Mouse (Mus musculus) CH12.LX (cell line): ENCODE measurements at regions not wholly inside any gene's neighbourhood (a gene's known extent, or its start where the extent isn't known, plus 50 kb on each side); places are given as distances from the start of the nearest gene placed in this dataset.
A peak's percentile ranks its signal among the peaks of the same experiment; 100 is the strongest.

ENCODE experiments used
- DNase-seq: peaks from one replicate; pipeline ENCODE4 v3.0.0-alpha.2; 2013; ENCODE audit errors: extremely low read depth
- H3K27ac ChIP-seq: 2 replicates; pipeline ENCODE4 v1.5.1; 2012; ENCODE audit warnings: low read depth, mild to moderate bottlenecking, control low read depth, moderate library complexity; ENCODE audit not compliant: insufficient read depth
- H3K27me3 ChIP-seq: replicated peaks from 2 replicates; pipeline ENCODE3; 2012; ENCODE audit warnings: inconsistent platforms
- H3K36me3 ChIP-seq, 2 experiments: replicated peaks in 1 of 2; 2 replicates each; pipeline versions ENCODE3 to v1.6.1; 2012; ENCODE audit warnings: inconsistent platforms in 1 of 2, low read length in 1 of 2, mild to moderate bottlenecking in 1 of 2, mixed read lengths in 1 of 2, moderate library complexity in 1 of 2; ENCODE audit not compliant: control insufficient read depth in 1 of 2, insufficient read depth in 1 of 2
- H3K4me1 ChIP-seq, 2 experiments: 2 replicates each; pipeline ENCODE4 v1.6.1; 2012; ENCODE audit warnings: inconsistent platforms in 1 of 2, moderate library complexity in 1 of 2; ENCODE audit not compliant: insufficient read depth in 2 of 2, control insufficient read depth in 1 of 2
- H3K4me2 ChIP-seq: 2 replicates; pipeline ENCODE4 v1.6.1; 2012; ENCODE audit warnings: low read depth, mild to moderate bottlenecking, control low read depth; ENCODE audit not compliant: poor library complexity, insufficient read depth, severe bottlenecking
- H3K4me3 ChIP-seq, 3 experiments: fragments of 150-350 bp in 1 of 3; sonication (generic) in 1 of 3; replicated peaks in 1 of 3; 2 replicates each; pipeline versions ENCODE3 to v1.5.1; 2011 to 2012; ENCODE audit warnings: low read depth in 2 of 3, low read length in 2 of 3, mild to moderate bottlenecking in 2 of 3, moderate library complexity in 2 of 3, control low read depth in 1 of 3, improper control_type of control experiment in 1 of 3, inconsistent platforms in 1 of 3, mixed read lengths in 1 of 3; ENCODE audit not compliant: poor library complexity in 1 of 3
- H3K79me2 ChIP-seq: replicated peaks from 2 replicates; pipeline ENCODE4 v1.6.1; 2012; ENCODE audit warnings: mild to moderate bottlenecking, moderate library complexity; ENCODE audit not compliant: control insufficient read depth, poor library complexity, insufficient read depth, severe bottlenecking; ENCODE audit errors: extremely low read depth
- H3K9ac ChIP-seq: 2 replicates; pipeline ENCODE4 v1.6.1; 2012; ENCODE audit warnings: low read depth, mild to moderate bottlenecking, control low read depth, moderate library complexity; ENCODE audit not compliant: insufficient read depth
- H3K9me3 ChIP-seq: replicated peaks from 2 replicates; pipeline ENCODE3; 2012; ENCODE audit warnings: low read length, inconsistent platforms, mixed read lengths
- BHLHE40 ChIP-seq: IDR thresholded peaks from 2 replicates; pipeline ENCODE4 v1.6.1; 2011; ENCODE audit warnings: mild to moderate bottlenecking, low read depth, low read length, improper control_type of control experiment
- CHD1 ChIP-seq: IDR thresholded peaks from 2 replicates; pipeline ENCODE4 v1.6.1; 2012; ENCODE audit warnings: low read depth, low read length, improper control_type of control experiment, inconsistent platforms
- CHD2 ChIP-seq: IDR thresholded peaks from 2 replicates; pipeline ENCODE4 v1.6.1; 2011; ENCODE audit warnings: low read length, improper control_type of control experiment
- E2F4 ChIP-seq: IDR thresholded peaks from 2 replicates; pipeline ENCODE4 v1.6.1; 2011; ENCODE audit warnings: low read depth, low read length, improper control_type of control experiment; ENCODE audit not compliant: insufficient replicate concordance
- ELF1 ChIP-seq: IDR thresholded peaks from 2 replicates; pipeline ENCODE4 v1.6.1; 2014; ENCODE audit warnings: low read depth, mild to moderate bottlenecking, inconsistent platforms, low read length, improper control_type of control experiment
- EP300 ChIP-seq: IDR thresholded peaks from 2 replicates; pipeline ENCODE4 v1.6.1; 2011; ENCODE audit warnings: low read length, improper control_type of control experiment
- ETS1 ChIP-seq: conservative IDR thresholded peaks from 2 replicates; pipeline ENCODE4 v1.6.1; 2012; ENCODE audit warnings: low read depth, mild to moderate bottlenecking, inconsistent platforms, low read length, improper control_type of control experiment, moderate library complexity
- IRF4 ChIP-seq: IDR thresholded peaks from 2 replicates; pipeline ENCODE4 v1.6.1; 2014; ENCODE audit warnings: low read depth, mild to moderate bottlenecking, inconsistent platforms, low read length, improper control_type of control experiment
- JUND ChIP-seq: conservative IDR thresholded peaks from 2 replicates; pipeline ENCODE4 v1.6.1; 2011; ENCODE audit warnings: low read depth, low read length, improper control_type of control experiment
- MAZ ChIP-seq: IDR thresholded peaks from 2 replicates; pipeline ENCODE4 v1.6.1; 2012; ENCODE audit warnings: low read depth, mild to moderate bottlenecking, inconsistent platforms, low read length, improper control_type of control experiment, moderate library complexity
- MEF2A ChIP-seq: IDR thresholded peaks from 2 replicates; pipeline ENCODE4 v1.6.1; 2014; ENCODE audit warnings: low read depth, mild to moderate bottlenecking, inconsistent platforms, low read length, improper control_type of control experiment, borderline replicate concordance
- MYC ChIP-seq: IDR thresholded peaks from 2 replicates; pipeline ENCODE4 v1.6.1; 2011; ENCODE audit warnings: low read depth, mild to moderate bottlenecking, improper control_type of control experiment, low read length
- NELFE ChIP-seq: IDR thresholded peaks from 2 replicates; pipeline ENCODE4 v1.6.1; 2011; ENCODE audit warnings: low read depth, low read length, improper control_type of control experiment
- PAX5 ChIP-seq: IDR thresholded peaks from 2 replicates; pipeline ENCODE4 v1.6.1; 2012; ENCODE audit warnings: low read length, inconsistent platforms, mixed read lengths
- POLR2AphosphoS2 ChIP-seq: IDR thresholded peaks from 2 replicates; pipeline ENCODE4 v1.6.1; 2011; ENCODE audit warnings: low read depth, low read length, improper control_type of control experiment
- RCOR1 ChIP-seq: conservative IDR thresholded peaks from 2 replicates; pipeline ENCODE4 v1.6.1; 2012; ENCODE audit warnings: low read depth, mild to moderate bottlenecking, inconsistent platforms, low read length, improper control_type of control experiment
- SIN3A ChIP-seq: IDR thresholded peaks from 2 replicates; pipeline ENCODE4 v1.6.1; 2012; ENCODE audit warnings: low read length, improper control_type of control experiment, inconsistent platforms
- SMC3 ChIP-seq: IDR thresholded peaks from 2 replicates; pipeline ENCODE4 v1.6.1; 2011; ENCODE audit warnings: low read depth, low read length, improper control_type of control experiment
- TCF12 ChIP-seq: IDR thresholded peaks from 2 replicates; pipeline ENCODE4 v1.6.1; 2014; ENCODE audit warnings: low read depth, mild to moderate bottlenecking, inconsistent platforms, low read length, improper control_type of control experiment
- ZKSCAN1 ChIP-seq: IDR thresholded peaks from 2 replicates; pipeline ENCODE4 v1.6.1; 2012; ENCODE audit warnings: low read depth, inconsistent platforms, low read length, improper control_type of control experiment, borderline replicate concordance
- dilution Hi-C: fragments of 300-500 bp; cut with MboI; formaldehyde crosslinking; loops from 2 replicates; pipeline ENCODE4 v1.14.3; 2020; ENCODE audit warnings: low sequenced_read_pairs; ENCODE audit not compliant: extremely low pct_unique_long_range_greater_than_20kb, extremely low pct_ligation_motif_present
- in situ Hi-C: fragments of 300-500 bp; cut with MboI; formaldehyde crosslinking; loops from 3 replicates; pipeline ENCODE4 v1.14.3; 2019; ENCODE audit warnings: low sequenced_read_pairs, low pct_ligation_motif_present, low pct_unique_long_range_greater_than_20kb, mixed read lengths

DNA sequence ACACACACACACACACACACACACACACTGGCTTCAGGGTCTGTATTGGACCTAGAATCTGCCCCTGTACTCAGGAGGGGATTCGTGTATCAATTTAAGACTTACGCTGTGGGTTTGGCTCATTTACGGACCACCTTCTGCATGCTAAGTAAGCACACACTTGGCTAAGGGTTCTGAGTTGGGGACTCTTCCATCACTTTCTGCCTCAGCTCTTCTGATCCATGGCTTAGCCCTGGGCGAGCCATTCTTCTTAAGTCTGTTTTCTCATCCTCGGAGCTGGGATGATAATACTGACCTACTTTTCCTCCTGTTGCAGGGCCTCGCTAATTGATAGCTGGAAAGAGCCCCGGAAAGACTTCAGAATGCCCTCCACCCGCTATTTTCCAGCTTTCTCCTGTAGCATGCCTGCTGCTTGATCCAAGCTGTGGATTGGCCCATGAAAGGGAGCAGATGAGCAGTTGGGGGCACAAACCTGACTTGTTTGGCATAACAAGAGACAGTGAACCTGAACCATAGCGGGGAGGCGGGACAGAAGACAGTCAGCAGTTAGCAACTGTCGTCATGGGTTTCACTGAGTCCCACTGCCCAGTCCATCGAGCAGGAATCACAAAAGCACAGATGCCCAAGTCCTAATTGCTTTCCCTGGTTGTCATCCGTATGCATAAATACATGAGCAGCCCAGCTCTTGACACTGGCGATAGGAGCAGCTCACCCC is 294.9 kb upstream of the Stt3b start:
- H3K79me2 ChIP-seq, result no peaks in the 10 kb centered on the region; the same call in 1 of the 2 replicates

GRCm38 (mm10) chr9:115607961-115608360 is 297.7 kb upstream of the Stt3b start:
- Histone ChIP-seq H3K36me3 (no peaks in the 10 kb centered on the region), H3K27me3 (no peaks in the 10 kb centered on the region), H3K79me2 (no peaks in the 10 kb centered on the region), H3K27ac (no peak overlapping the region), H3K4me2 (no peak overlapping the region), H3K9me3 (no peaks in the 10 kb centered on the region), H3K4me1 (peaks cover 24 to 55% of the 10 kb centered on the region in 2 experiments), H3K9ac (0 out of 2 replicates have a peak overlapping the region, but pooled peaks have one; percentile 3), H3K4me3 (no peak overlapping the region)
- TF ChIP-seq MYC (0 out of 2 replicates have a peak, but pooled peaks have one; percentile 4), BHLHE40 (no peak)
- in situ Hi-C loops (no loop called here), dilution Hi-C loops (no loop called here)
- DNase-seq, result no peak

More for the DNA sequence above, 294.9 kb upstream of the Stt3b start:
- no peak for DNase-seq
- no peak overlapping the region for H3K4me2 ChIP-seq
- no peaks in the 10 kb centered on the region for H3K27me3 ChIP-seq
- no peak overlapping the region for H3K9ac ChIP-seq
- dilution Hi-C loops (no loop called here), in situ Hi-C loops (no loop called here)
- H3K9me3 ChIP-seq, result no peaks in the 10 kb centered on the region
- H3K36me3 ChIP-seq, result no peaks in the 10 kb centered on the region
- H3K4me3 ChIP-seq, result no peak overlapping the region
- peaks cover 13 to 33% of the 10 kb centered on the region in 2 experiments for H3K4me1 ChIP-seq
- TF ChIP-seq SMC3 (no peak), POLR2AphosphoS2 (no peak), BHLHE40 (no peak), PAX5 (no peak), CHD1 (no peak), SIN3A (no peak), ZKSCAN1 (no peak)
- no peak overlapping the region for H3K27ac ChIP-seq

DNA sequence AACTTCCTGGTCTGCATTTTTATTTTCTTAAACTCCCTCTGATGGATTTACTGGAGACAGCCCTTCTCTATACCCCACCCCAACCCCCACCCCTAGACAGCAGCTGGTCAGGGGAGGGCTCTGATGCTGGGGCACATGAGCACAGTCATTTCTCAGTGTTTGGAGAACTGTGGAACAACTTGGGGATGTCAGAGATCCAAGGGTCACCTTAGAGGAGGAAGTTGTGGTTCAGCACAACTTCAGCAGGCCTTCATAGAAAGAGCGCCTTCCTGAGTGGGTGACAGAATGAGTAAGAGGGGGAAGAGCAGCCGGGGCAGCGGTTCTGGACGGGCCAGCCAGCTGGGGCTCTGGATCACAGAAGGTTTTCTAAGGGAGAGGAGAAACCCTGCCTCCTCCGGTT is 298.2 kb upstream of the Stt3b start:
- in situ Hi-C loops (no loop called here), dilution Hi-C loops (no loop called here)
- no peak overlapping the region for H3K4me3 ChIP-seq
- no peaks in the 10 kb centered on the region for H3K9me3 ChIP-seq
- H3K27me3 ChIP-seq, result no peaks in the 10 kb centered on the region
- H3K36me3 ChIP-seq, result no peaks in the 10 kb centered on the region
- no peak for TF ChIP-seq MEF2A
- TF ChIP-seq RCOR1, result peak; percentile 16; the same call in 1 of the 2 replicates
- TF ChIP-seq MYC, result peak; percentile 10; the same call in 1 of the 2 replicates
- TF ChIP-seq NELFE, result no peak
- TF ChIP-seq ELF1, result peak; percentile 34; the same call in 1 of the 2 replicates
- TF ChIP-seq TCF12, result peak; percentile 88
- TF ChIP-seq BHLHE40, result peak; percentile 95
- peak; percentile 68; the same call in 1 of the 2 replicates for TF ChIP-seq MAZ
- peak; percentile 76; the same call in 1 of the 2 replicates for TF ChIP-seq CHD2
- peak; percentile 52; the same call in 1 of the 2 replicates for TF ChIP-seq SIN3A
- TF ChIP-seq JUND, result 0 out of 2 replicates have a peak, but pooled peaks have one; percentile 24
- TF ChIP-seq EP300, result peak; percentile 86
- TF ChIP-seq ETS1, result peak; percentile 81
- TF ChIP-seq E2F4, result no peak
- TF ChIP-seq IRF4, result peak; percentile 86
- TF ChIP-seq PAX5, result no peak
- H3K4me1 ChIP-seq, result peaks cover 24 to 55% of the 10 kb centered on the region in 2 experiments
- H3K79me2 ChIP-seq, result no peaks in the 10 kb centered on the region
- peak overlapping the region; percentile 74; the same call in 1 of the 2 replicates for H3K27ac ChIP-seq
- H3K4me2 ChIP-seq, result peak overlapping the region; percentile 5
- peak; percentile 82 for DNase-seq
- 0 out of 2 replicates have a peak overlapping the region, but pooled peaks have one; percentile 3 for H3K9ac ChIP-seq
